Mouse (Mus musculus) embryonic facial prominence, embryonic 14.5 days (tissue): ENCODE measurements around the gene Lurap1l. TPM values are rescaled to one million over a fixed set of nuclear protein-coding genes. Genes with fewer than 3 reads are reported as not detected.

Experiments used
- ATAC-seq: fragments of 200-750 bp; cut with Nextera tagmentation; 2 replicates; pipeline ENCODE4 v1.8.0; 2017; ENCODE audit warnings: low read depth, moderate number of reproducible peaks, moderate TSS enrichment
- DNase-seq: peaks from one replicate; pipeline ENCODE4 v3.0.0-alpha.2; 2015; ENCODE audit warnings: low spot score
- H3K27ac ChIP-seq: fragments of 300-500 bp; sonication (generic); replicated peaks from 2 replicates; pipeline ENCODE4 v1.5.1; 2014; ENCODE audit warnings: low read depth, mild to moderate bottlenecking, low read length, moderate library complexity
- H3K27me3 ChIP-seq: fragments of 300-500 bp; sonication (generic); replicated peaks from 2 replicates; pipeline ENCODE4 v1.6.1; 2014; ENCODE audit warnings: low read length; ENCODE audit not compliant: control insufficient read depth, insufficient read depth
- H3K36me3 ChIP-seq: fragments of 300-500 bp; sonication (generic); 2 replicates; pipeline ENCODE4 v1.6.1; 2014; ENCODE audit warnings: low read length, mixed read lengths; ENCODE audit not compliant: control insufficient read depth, insufficient read depth
- H3K4me1 ChIP-seq: fragments of 300-500 bp; sonication (generic); 2 replicates; pipeline ENCODE4 v1.6.1; 2014; ENCODE audit warnings: antibody characterized with exemption, low read length; ENCODE audit not compliant: control insufficient read depth, insufficient read depth
- H3K4me2 ChIP-seq: fragments of 300-500 bp; sonication (generic); 2 replicates; pipeline ENCODE4 v1.6.1; 2014; ENCODE audit warnings: low read depth, mild to moderate bottlenecking, low read length, moderate library complexity, mixed read lengths
- H3K4me3 ChIP-seq: fragments of 300-500 bp; sonication (generic); 2 replicates; pipeline ENCODE4 v1.5.1; 2014; ENCODE audit warnings: low read depth, mild to moderate bottlenecking, low read length
- H3K9ac ChIP-seq: fragments of 300-500 bp; sonication (generic); 2 replicates; pipeline ENCODE4 v1.6.1; 2014; ENCODE audit warnings: low read depth, mild to moderate bottlenecking, low read length, moderate library complexity, mixed read lengths
- H3K9me3 ChIP-seq: fragments of 300-500 bp; sonication (generic); 2 replicates; pipeline ENCODE4 v1.6.1; 2016; ENCODE audit warnings: low read length; ENCODE audit not compliant: control insufficient read depth
- WGBS: fragments of 180-500 bp; shearing (Covaris S2); extraction: QIAGEN DNeasy Blood & Tissue Kit; methylation state at CpG from one replicate; pipeline ENCODE4 v1.1.7; 2014; 5-methylcytosine and 5-hydroxymethylcytosine counted together
- polyA plus RNA-seq: library from polyadenylated mRNA; unstranded; fragments of >200 nt; fragmentation: Nextera tagmentation; extraction: Ambion mirVana; gene quantifications from 2 replicates; pipeline ENCODE4 v1.2.1, GENCODE M21; 2014

The Lurap1l gene
- 14.6 and 14.8 TPM in 2 replicates for polyA plus RNA-seq

DNA sequence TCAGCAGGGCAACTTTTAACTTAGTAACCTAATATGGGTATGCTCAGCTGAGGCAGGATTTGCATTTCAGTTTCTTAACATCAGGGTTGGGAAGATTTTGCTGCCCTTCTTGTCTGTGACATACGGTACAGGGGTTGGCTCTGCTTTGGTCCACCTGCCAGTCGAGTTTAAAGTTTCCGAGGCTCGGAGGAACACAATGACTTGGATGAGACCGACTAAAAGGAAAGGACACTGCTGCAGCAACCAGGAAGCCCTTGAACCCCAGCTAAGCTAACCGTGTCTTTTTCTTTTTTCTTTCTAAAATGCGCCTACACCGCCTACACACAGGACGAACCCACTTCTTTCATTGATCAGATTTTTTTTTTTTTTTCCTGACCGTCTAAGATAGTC is at the start of gene Lurap1l:
Gene Lurap1l (plus strand): TSS at position 166 of the 390 bp plus-strand sequence.
- H3K36me3 ChIP-seq: no peaks in the 10 kb centered on the region
- H3K4me3 ChIP-seq: peak within 1 kb of the TSS; percentile 74
- peak within 1 kb of the TSS; percentile 76 for H3K9ac ChIP-seq
- H3K4me2 ChIP-seq: peak within 1 kb of the TSS; percentile 91
- 0% methylated on average over 10 of the region's 10 CpGs for WGBS
- ATAC-seq (peak; percentile 61), DNase-seq (peak; percentile 89)
- H3K27ac ChIP-seq: peak within 1 kb of the TSS; percentile 82
- H3K9me3 ChIP-seq: no peaks in the 10 kb centered on the region
- no peaks in the 10 kb centered on the region for H3K27me3 ChIP-seq
- peaks cover 3% of the 10 kb centered on the region; the same call in 1 of the 2 replicates for H3K4me1 ChIP-seq

DNA sequence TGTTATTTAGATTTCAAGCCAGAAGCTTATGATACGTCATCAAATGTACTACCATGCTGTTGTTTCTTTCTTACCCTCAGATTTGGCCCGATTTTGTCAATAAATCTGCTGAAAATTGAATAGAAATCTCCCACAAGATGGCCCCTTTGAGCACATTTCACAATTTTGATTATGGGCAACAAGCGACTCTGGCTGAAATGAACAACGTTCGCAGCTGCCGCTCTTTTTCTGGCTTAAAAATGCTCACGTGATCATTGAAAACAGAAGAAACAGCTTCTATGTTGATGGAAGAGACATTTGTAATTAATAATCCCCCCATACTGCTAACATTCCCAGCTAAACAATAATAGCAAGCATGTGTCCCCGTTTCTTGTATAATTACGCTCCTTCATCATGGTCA is 47.5 kb upstream of the Lurap1l start:
- Histone ChIP-seq H3K4me1 (no peaks in the 10 kb centered on the region), H3K4me3 (no peak overlapping the region), H3K27me3 (no peaks in the 10 kb centered on the region), H3K27ac (no peak overlapping the region), H3K36me3 (no peaks in the 10 kb centered on the region), H3K9me3 (no peaks in the 10 kb centered on the region), H3K4me2 (no peak overlapping the region), H3K9ac (no peak overlapping the region)
- DNase-seq (no peak), ATAC-seq (no peak)
- WGBS: 75% methylated on average over 9 of the region's 9 CpGs

DNA sequence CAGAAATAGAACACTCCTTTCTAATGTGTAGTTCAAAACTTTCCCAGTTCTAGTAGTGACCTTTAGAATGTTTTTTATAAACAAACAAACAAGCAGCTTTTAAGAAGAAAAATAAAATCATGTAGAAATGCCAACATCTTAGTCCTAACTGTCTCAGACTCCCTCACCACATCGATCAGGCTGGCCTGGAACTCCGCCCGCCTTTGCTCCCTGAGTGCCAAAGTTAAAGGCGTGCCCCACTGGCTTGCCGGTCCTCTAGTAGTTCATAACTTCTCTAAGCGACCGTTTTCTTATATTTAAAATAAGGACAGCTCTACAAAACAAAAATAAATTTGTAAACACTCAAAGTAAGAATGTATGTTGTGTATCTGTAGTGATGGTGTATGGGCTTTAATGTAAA is 46.5 kb upstream of the Lurap1l start:
- Histone ChIP-seq H3K9ac (no peak overlapping the region), H3K4me1 (no peaks in the 10 kb centered on the region), H3K4me2 (no peak overlapping the region), H3K4me3 (no peak overlapping the region), H3K27ac (no peak overlapping the region), H3K36me3 (no peaks in the 10 kb centered on the region), H3K27me3 (no peaks in the 10 kb centered on the region), H3K9me3 (no peaks in the 10 kb centered on the region)
- ATAC-seq (no peak), DNase-seq (no peak)
- WGBS: 59% methylated on average over 7 of the region's 7 CpGs

DNA sequence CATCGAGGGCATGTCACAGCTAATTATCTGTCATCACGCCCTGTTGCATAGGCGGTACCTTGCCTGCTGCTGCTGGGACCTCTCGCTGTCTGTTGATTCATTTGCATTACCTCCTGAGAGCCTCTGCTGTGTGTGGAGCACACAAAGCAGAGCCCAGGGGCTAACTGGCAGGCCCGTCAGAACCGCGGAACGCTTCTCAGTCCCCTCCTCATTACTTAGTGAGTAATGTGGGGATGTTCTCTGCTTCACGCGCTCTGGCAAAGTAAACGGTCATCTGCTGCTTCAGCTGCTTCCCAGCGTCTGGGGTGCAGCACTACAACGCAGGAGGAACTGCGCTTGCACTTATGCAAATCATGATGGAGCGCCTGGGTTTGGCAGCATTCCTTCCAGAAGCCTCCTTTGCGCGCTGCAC is 45.9 kb upstream of the Lurap1l start:
- H3K4me1 ChIP-seq: no peaks in the 10 kb centered on the region
- H3K4me2 ChIP-seq: peak overlapping the region; percentile 74
- no peaks in the 10 kb centered on the region for H3K27me3 ChIP-seq
- WGBS: 1% methylated on average over 17 of the region's 17 CpGs
- no peak overlapping the region; the same call in 1 of the 2 replicates for H3K27ac ChIP-seq
- no peaks in the 10 kb centered on the region for H3K36me3 ChIP-seq
- no peaks in the 10 kb centered on the region for H3K9me3 ChIP-seq
- peak overlapping the region; percentile 34 for H3K4me3 ChIP-seq
- ATAC-seq: peak; percentile 81
- peak; percentile 83 for DNase-seq
- peak overlapping the region; percentile 48 for H3K9ac ChIP-seq

DNA sequence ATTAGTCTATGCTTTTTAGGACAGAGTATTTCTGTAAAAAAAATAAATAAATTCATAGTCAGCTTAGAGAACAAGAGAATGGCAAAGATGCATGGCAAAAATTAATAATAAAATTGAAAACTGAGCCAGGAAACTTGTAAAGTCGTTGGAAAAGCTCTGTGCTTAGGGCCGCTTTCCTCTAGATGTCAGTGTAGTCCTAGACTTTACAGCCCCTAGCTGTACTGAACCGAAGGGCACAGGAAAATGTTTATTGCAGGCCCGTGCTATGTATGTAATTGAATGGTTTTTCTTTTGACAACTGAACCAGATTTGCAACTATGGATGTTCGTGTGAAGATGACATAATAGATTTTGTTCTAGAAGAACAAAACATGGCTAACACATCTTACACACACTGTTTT is 44.4 kb upstream of the Lurap1l start:
- peak; percentile 79 for ATAC-seq
- no peak overlapping the region for H3K9ac ChIP-seq
- H3K36me3 ChIP-seq: no peaks in the 10 kb centered on the region

DNA sequence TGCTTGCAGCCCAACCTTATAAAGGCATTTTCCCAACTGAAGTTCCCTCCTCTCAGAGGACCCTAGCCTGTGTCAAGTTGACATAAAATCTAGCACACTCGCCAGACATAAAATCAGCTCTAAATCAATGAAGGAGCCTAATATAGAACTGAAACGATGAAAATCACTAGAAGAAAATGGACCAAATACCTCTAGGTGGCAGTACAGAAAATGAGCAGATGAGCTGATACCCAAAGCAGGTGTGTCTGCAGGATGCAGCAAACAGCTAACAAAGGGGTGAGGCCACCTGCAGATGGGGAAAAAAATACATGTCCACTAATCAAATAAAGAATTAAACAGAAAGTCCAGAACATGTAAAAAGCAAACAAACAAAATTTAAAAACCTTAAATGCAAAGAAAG is 40.8 kb upstream of the Lurap1l start:
- Histone ChIP-seq H3K27me3 (no peaks in the 10 kb centered on the region), H3K9me3 (no peaks in the 10 kb centered on the region), H3K9ac (no peak overlapping the region), H3K36me3 (no peaks in the 10 kb centered on the region), H3K4me2 (no peak overlapping the region), H3K27ac (no peak overlapping the region), H3K4me1 (no peaks in the 10 kb centered on the region), H3K4me3 (no peak overlapping the region)
- no peak for DNase-seq
- no peak for ATAC-seq
- 44% methylated on average over 2 of the region's 2 CpGs for WGBS

More for the DNA sequence above, 44.4 kb upstream of the Lurap1l start:
- H3K27ac ChIP-seq: no peak overlapping the region
- DNase-seq: peak; percentile 76
- H3K27me3 ChIP-seq: no peaks in the 10 kb centered on the region
- H3K4me1 ChIP-seq: no peaks in the 10 kb centered on the region
- no peaks in the 10 kb centered on the region for H3K9me3 ChIP-seq
- 11% methylated on average over 5 of the region's 5 CpGs for WGBS
- no peak overlapping the region for H3K4me3 ChIP-seq
- H3K4me2 ChIP-seq: no peak overlapping the region

DNA sequence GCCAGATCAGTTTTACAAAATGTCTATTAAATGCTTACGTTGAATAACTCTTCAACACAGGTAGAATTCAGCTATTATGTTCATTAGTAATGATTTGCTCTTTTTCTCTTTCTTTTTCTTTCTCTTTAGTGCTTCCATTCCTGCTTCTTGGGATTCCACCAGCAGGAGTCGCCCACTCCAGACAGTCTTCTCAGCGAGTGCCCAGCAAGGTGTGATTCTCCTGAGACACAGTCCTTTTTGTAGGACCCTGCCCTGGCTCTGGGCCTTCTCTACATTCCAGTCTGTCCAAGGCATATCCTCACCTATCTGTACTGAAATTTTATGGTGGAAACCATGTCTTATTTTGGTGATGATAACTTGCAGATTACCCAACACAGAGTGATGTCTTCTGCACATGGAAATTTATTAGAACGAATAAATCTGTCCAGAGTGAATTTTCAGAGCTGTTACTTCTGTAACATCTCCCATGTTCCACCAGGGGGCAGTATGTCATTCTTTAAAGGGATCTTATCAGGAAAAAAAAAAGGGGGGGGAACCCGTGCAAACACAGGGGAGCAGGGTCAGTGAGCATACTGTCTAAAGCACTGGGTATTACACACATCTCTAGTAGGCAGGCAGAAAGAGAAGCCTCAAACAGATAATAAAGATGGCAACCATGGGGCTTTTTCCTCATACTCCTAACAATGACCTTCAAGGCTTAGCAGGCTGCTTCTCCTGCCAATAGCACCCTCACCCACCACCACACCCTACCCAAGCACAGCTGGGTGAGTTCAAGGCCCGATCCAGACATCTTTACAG is 37.4 kb upstream of the Lurap1l start:
- Histone ChIP-seq H3K27me3 (no peaks in the 10 kb centered on the region), H3K36me3 (no peaks in the 10 kb centered on the region), H3K4me1 (no peaks in the 10 kb centered on the region), H3K9me3 (no peaks in the 10 kb centered on the region), H3K4me2 (no peak overlapping the region), H3K9ac (no peak overlapping the region), H3K4me3 (no peak overlapping the region), H3K27ac (no peak overlapping the region)
- ATAC-seq (no peak), DNase-seq (peak; percentile 52)
- 39% methylated on average over 6 of the region's 6 CpGs for whole genome bisulfite sequencing

DNA sequence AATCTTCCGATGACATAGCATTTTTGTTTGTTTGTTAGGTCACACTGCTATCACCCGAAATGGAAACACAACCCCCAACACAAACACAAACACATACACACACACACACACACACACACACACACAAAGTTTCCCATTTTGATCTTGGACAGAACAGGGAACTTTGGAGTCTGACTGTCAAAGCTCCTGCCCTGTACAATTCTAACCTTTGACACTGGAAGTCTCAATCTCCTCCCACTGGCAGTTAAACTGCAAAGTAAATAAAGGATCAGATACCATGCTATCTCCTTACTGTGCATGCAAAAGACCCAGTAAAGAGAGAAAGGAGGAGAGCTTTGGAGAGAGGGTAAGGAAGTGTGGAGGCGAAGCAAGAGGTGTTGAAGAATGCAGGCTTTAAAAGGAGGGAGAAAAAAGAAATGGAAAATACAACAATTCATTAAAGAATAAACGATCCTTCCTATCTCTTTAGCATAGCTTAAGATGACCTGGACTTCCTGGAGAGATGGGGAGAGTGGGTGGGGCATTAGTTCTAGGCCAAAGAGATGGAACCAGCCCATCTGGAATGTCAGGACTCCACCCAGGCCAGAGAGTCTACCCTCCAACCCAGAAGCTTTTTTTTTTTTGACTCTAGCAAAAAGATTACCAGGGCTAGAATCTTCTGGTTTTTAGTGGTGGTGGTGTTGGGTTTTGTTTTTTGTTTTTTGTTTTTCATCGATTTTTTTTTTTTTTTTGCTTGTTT is 36.2 kb upstream of the Lurap1l start:
- Histone ChIP-seq H3K9ac (no peak overlapping the region), H3K27me3 (no peaks in the 10 kb centered on the region), H3K36me3 (no peaks in the 10 kb centered on the region), H3K4me3 (no peak overlapping the region), H3K27ac (no peak overlapping the region), H3K4me2 (no peak overlapping the region), H3K4me1 (no peaks in the 10 kb centered on the region), H3K9me3 (no peaks in the 10 kb centered on the region)
- ATAC-seq: no peak; the same call in 1 of the 2 replicates
- no peak for DNase-seq
- WGBS: 48% methylated on average over 5 of the region's 5 CpGs
